Mouse (Mus musculus) kidney, adult 2 months (tissue): ENCODE measurements around the gene Adgrf3.

Experiments used
- CTCF ChIP-seq: fragments of 200-500 bp; conservative IDR thresholded peaks from 2 replicates; pipeline ENCODE4 v1.5.1; 2011; ENCODE audit warnings: low read depth, mild to moderate bottlenecking, control low read depth, low read length, moderate library complexity, mixed read lengths; ENCODE audit not compliant: insufficient read depth, insufficient read length
- POLR2A ChIP-seq: fragments of 200-500 bp; IDR thresholded peaks from one replicate; pipeline ENCODE4 v1.6.1; 2011; ENCODE audit warnings: low read depth, low read length, control low read depth

DNA sequence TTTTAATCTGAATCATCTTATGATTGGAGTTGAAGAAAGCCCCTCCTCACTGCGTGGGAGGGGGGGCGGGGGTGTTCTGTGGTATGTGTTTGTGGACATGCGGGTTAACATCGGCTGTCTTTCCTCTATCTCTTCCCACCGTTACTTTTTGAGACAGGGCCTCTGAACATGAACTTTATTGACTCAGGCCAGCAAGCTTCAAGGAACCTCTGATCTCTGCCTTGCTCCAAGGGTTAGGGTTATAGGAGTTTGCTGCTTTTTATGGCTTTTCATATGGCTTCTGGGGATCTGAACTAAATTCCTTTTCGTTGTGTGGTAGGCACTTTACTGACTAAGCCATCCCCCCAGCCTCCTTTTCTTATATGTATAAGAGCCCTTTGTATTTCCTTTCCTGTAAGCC lies 43.2 kb downstream of the Adgrf3 start:
- TF ChIP-seq CTCF (no peak), POLR2A (no peak)
